Mouse (Mus musculus): ENCODE measurements around the gene Gm10295. TPM values are rescaled to one million over a fixed set of nuclear protein-coding genes. Genes with fewer than 3 reads are reported as not detected.

The Gm10295 gene
- polyA plus RNA-seq, 1 experiment from 2014 or later = not detected

DNA sequence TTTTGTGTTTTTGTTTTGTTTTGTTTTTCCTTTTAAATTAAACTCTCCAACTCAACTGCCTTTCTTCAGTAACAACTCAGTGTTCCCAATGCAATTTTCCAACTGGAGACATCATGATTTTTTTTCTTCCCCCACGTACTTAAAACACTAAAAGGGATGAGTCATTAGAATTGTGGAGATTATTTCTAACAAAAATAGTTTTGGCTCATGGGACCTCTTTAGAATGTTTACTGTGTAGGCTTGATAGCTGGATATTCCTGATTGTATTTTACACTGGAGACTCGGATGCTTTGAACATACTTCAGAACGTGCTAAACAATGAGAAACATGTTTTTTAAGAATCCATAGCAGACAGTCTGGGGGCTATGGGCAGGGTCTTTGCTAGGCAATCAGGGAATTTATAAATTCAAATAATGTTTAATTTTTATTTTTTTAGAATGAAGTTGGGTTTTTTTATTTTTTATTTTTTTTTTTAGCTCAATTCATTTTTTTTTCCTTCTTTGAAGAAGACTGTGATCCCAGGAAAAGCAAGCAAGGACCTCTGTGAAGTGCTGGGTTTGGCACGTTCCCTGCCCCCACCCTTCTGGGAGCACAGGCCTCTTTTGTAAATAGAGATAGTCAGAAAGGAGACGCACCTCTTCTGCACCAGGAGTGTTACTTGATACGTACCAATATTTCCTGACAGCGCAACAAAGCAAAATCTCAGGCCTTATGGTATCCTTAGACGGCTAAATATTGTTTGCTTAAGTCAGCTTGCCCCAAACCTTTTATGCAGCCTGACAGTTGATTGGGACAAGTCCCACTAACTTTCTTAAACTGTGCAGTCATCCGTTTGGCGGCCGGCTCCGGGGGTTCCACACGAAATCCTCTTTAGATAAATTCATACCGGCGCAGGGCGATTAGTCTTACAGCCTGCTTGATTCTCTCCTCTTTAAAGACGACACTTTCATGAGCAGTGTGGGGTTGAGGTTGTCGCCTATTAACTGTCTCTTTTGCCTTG lies 28.8 kb upstream of the Gm10295 start:
- no peak overlapping the region for H3K4me3 ChIP-seq
- 0 out of 2 replicates have a peak overlapping the region, but pooled peaks have one; percentile 0 for H3K4me2 ChIP-seq (replicated peaks)
- ATAC-seq (ENCODE audit: insufficient number of reproducible peaks, insufficient read depth, low FRiP score, low TSS enrichment) = no peak
- no peaks in the 10 kb centered on the region for H3K36me3 ChIP-seq
- no peak overlapping the region for H3K27ac ChIP-seq
- no peaks in the 10 kb centered on the region for H3K9me3 ChIP-seq
- 13% methylated on average over 18 of the region's 18 CpGs for WGBS
- H3K9ac ChIP-seq = no peak overlapping the region
- peaks cover 14% of the 10 kb centered on the region for H3K4me1 ChIP-seq
- H3K27me3 ChIP-seq = no peaks in the 10 kb centered on the region

DNA sequence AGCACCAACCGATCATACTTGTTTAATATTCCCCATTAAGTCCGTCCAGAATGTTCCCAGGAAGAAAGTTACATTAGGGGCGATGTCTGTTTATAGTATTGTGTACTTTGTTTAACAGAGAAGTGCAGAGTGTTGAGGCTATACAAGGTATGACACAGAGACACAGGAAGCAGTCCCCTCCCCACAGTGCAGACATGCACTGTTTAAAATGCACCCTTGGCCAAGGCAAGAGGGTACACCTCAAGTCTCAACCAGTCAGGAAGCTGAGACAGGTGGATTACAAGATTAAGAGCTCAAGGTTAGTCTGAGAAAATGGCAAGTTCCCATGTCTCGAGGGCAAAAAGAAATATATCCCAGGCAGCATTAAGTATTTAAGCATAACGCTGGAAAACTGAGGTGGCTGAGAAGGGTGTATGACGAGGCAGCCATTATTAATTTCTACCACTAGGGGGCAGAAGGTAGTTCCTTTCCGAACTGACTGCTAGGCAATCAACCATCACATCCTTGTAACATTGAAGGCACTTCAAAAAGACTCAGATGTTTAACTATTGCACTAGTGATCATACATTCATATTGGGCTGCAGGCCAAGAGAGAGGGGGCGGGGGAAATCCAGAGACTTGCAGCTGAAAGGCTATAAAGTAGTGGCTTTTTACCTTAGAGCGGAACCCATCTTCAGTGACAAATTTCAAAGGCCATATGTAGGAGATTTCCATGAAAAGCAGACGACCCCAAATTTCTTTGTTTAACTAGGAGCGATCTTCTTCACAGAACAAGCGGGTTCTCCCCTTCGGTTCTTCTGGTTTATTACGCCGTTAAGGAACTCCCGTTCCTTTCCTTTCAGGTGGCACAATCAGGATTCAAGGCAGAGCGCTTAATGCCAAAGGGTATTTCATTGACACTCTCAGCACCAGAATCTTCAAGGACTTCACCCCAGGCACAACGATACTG lies 27.8 kb upstream of the Gm10295 start:
- H3K4me3 ChIP-seq = no peak overlapping the region
- no peak overlapping the region for H3K4me2 ChIP-seq (replicated peaks)
- no peak overlapping the region for H3K27ac ChIP-seq
- H3K27me3 ChIP-seq = no peaks in the 10 kb centered on the region
- H3K4me1 ChIP-seq = peaks cover 11% of the 10 kb centered on the region
- no peaks in the 10 kb centered on the region for H3K9me3 ChIP-seq
- ATAC-seq (ENCODE audit: insufficient number of reproducible peaks, insufficient read depth, low FRiP score, low TSS enrichment) = no peak
- H3K36me3 ChIP-seq = no peaks in the 10 kb centered on the region
- no peak overlapping the region for H3K9ac ChIP-seq
- 66% methylated on average over 18 of the region's 18 CpGs for WGBS

DNA sequence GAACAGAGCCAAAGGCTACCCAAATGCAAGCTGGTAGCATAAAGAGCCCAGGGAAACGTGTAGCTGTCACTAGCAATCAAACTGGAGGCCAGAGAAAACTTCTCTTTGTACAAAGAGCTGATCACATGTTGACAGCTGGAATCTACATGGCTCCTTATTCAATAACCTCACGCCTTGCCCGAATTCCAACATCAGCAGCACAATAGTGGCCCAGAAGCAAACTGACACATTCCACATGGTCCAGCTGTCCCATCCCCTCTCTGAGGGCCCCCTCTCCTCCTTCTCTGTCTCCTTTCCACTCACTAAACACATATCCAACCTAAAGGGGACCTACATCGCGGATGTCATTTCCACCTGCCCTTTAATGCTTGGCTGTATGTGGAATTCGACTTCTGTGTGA lies 26.7 kb upstream of the Gm10295 start:
- H3K9ac ChIP-seq = no peak overlapping the region
- no peak overlapping the region for H3K4me3 ChIP-seq
- H3K27me3 ChIP-seq = no peaks in the 10 kb centered on the region
- 60% methylated on average over 6 of the region's 6 CpGs for WGBS
- ATAC-seq (ENCODE audit: insufficient number of reproducible peaks, insufficient read depth, low FRiP score, low TSS enrichment) = no peak
- no peak overlapping the region for H3K4me2 ChIP-seq (replicated peaks)
- peaks cover 7% of the 10 kb centered on the region for H3K4me1 ChIP-seq
- H3K9me3 ChIP-seq = no peaks in the 10 kb centered on the region
- H3K27ac ChIP-seq = no peak overlapping the region
- no peaks in the 10 kb centered on the region for H3K36me3 ChIP-seq

DNA sequence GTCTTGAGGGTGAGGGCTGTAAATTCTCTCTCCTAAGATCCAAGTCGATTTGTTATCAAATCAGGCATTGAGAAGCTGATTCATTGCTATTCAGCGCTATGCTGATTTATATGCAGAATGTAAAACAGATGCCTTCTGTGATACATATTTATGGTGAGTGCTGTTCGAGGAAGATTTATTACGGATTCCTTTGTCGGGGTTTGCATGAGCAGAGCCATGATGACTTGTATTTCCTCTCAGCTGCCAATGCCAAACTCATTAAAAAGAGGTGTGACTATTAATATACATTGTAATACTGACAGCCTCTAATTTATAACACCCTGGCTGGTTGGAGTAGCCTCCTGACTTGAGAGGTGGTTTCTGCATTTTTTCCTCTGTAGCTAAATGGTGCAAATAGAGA lies 22.8 kb upstream of the Gm10295 start:
- no peak overlapping the region for H3K4me3 ChIP-seq
- no peaks in the 10 kb centered on the region for H3K36me3 ChIP-seq
- no peak overlapping the region for H3K4me2 ChIP-seq (replicated peaks)
- no peaks in the 10 kb centered on the region for H3K27me3 ChIP-seq
- no peak overlapping the region for H3K27ac ChIP-seq
- no peak overlapping the region for H3K9ac ChIP-seq
- H3K4me1 ChIP-seq = no peaks in the 10 kb centered on the region; the same call in 1 of the 2 replicates
- H3K9me3 ChIP-seq = no peaks in the 10 kb centered on the region
- 67% methylated on average over 5 of the region's 5 CpGs for WGBS
- ATAC-seq (ENCODE audit: insufficient number of reproducible peaks, insufficient read depth, low FRiP score, low TSS enrichment) = no peak

DNA sequence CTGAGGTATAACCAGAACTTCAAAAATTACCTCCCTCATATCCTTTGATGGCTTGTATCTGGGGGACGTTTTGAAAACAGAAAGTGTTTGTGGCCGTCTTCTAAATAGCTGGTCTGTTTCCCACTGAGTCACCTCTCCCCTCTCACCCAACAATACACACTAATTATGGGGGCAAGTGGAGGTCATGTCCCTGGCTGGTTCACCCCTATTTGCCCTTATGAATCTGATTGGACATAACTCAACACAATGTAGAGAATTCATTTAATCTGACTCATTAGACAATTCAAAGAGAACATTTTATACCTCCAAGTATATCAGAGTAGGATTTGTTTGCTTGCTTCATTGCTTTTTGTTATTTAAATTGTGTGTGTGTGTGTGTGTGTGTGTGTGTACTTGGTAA lies 20.6 kb upstream of the Gm10295 start:
- ATAC-seq (ENCODE audit: insufficient number of reproducible peaks, insufficient read depth, low FRiP score, low TSS enrichment) = no peak
- Histone ChIP-seq H3K4me3 (no peak overlapping the region), H3K36me3 (no peaks in the 10 kb centered on the region), H3K9me3 (no peaks in the 10 kb centered on the region), H3K27ac (no peak overlapping the region), H3K27me3 (no peaks in the 10 kb centered on the region), H3K4me1 (no peaks in the 10 kb centered on the region; the same call in 1 of the 2 replicates), H3K9ac (no peak overlapping the region), H3K4me2 (replicated peaks) (no peak overlapping the region)
- WGBS = 13% methylated on average over 2 of the region's 2 CpGs

DNA sequence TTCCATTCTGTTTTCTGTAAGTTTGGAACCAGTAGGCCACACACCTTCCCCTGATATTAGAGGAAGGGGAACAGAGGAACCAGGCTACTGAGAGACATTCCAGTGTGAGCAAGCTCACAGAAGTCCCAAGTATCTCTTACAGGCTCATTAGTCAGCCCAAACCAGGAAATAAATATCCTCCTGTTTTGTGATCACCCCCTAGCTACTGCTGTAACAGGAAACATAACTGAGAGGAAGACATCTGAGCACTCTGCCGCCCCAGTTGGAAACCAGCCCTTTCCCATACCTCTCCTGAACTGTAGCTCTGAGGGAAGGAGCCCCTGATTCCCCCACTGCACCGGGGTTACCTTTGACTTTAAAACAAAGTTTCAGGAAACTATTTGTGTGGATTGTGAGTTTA lies 19.5 kb upstream of the Gm10295 start:
- H3K4me2 ChIP-seq (replicated peaks) = no peak overlapping the region
- H3K4me3 ChIP-seq = no peak overlapping the region
- H3K27me3 ChIP-seq = no peaks in the 10 kb centered on the region
- H3K9ac ChIP-seq = no peak overlapping the region
- no peaks in the 10 kb centered on the region for H3K36me3 ChIP-seq
- H3K27ac ChIP-seq = no peak overlapping the region
- no peak for ATAC-seq (ENCODE audit: insufficient number of reproducible peaks, insufficient read depth, low FRiP score, low TSS enrichment)
- no peaks in the 10 kb centered on the region for H3K9me3 ChIP-seq
- no peaks in the 10 kb centered on the region; the same call in 1 of the 2 replicates for H3K4me1 ChIP-seq
- WGBS = 33% methylated on average over 2 of the region's 2 CpGs

DNA sequence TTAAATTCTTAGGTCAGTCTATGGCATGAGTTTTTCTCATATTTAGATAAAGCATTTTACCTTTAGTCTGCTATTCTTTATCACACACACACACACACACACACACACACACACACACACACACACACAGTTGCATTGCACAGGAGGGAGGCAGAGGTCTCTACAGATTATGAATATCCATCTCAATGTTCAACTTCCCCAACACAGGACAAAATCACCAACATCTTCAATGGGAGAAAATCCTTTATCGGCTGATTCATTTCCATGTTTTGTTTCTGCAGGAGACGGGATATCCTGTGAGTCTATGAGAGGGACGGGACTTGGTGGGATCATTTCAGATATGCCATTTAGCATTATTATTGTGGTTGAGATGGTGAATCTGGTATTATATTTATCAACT lies 18.8 kb upstream of the Gm10295 start:
- H3K36me3 ChIP-seq = no peaks in the 10 kb centered on the region
- H3K4me1 ChIP-seq = no peaks in the 10 kb centered on the region; the same call in 1 of the 2 replicates
- whole genome bisulfite sequencing = 83% methylated on average over 3 of the region's 3 CpGs
- H3K9ac ChIP-seq = no peak overlapping the region
- ATAC-seq (ENCODE audit: insufficient number of reproducible peaks, insufficient read depth, low FRiP score, low TSS enrichment) = no peak
- no peak overlapping the region for H3K27ac ChIP-seq
- no peaks in the 10 kb centered on the region for H3K9me3 ChIP-seq
- H3K4me3 ChIP-seq = no peak overlapping the region
- H3K4me2 ChIP-seq (replicated peaks) = no peak overlapping the region
- no peaks in the 10 kb centered on the region for H3K27me3 ChIP-seq

DNA sequence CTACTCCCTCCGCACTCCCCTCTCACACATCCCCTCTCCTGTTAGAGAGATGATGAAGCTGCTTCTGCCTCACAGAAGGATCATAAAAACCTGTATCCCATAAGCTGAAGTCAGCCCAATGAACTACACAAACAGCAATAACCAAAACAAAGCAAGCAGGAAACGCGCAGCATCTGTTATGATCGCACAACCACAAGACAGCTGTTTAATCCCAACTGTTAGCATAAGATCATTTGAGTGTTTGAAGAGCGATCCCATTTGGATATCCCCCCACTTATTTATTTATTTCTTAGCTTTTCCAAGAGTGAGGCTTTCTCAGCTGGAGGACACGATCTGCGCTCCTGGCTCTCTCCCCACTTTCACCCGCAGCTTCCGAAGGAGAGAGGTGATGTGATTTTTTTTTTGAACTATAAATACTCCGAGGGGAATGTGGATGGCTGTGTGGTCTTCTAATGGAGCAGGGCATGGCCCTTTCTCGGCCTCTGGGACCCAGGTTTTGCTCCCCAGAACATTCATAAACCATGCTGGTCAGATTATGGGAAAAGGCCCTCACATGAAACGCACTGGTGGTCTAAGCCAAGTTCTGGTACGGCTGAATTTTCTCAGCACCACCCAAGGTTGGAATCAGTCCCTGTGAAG lies 17.4 kb upstream of the Gm10295 start:
- no peaks in the 10 kb centered on the region for H3K9me3 ChIP-seq
- H3K4me1 ChIP-seq = no peaks in the 10 kb centered on the region; the same call in 1 of the 2 replicates
- 89% methylated on average over 13 of the region's 13 CpGs for WGBS

DNA sequence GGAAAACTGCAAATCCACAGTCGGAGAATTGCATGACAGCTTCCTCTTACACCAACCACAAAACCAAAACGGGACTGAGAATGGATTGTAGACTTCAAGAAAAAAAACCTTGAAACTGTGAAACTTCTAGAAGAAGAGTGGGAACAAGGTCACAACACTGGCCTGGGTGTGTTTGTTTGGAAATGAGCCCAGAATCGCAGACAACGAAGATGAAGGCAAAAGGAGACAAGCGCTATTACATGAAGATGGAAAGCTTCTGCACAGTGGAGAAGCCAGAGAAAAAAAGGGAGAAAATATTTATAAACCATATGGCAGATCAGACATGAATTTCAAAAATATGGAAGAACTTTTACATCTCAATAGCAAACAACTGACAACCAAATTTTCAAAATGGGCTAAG lies 4.3 kb upstream of the Gm10295 start:
- H3K36me3 ChIP-seq = no peaks in the 10 kb centered on the region
- 82% methylated on average over 5 of the region's 5 CpGs for WGBS
- ATAC-seq (ENCODE audit: insufficient number of reproducible peaks, insufficient read depth, low FRiP score, low TSS enrichment) = no peak

More for the DNA sequence above, 17.4 kb upstream of the Gm10295 start:
- no peak overlapping the region for H3K9ac ChIP-seq
- H3K36me3 ChIP-seq = no peaks in the 10 kb centered on the region
- H3K4me2 ChIP-seq (replicated peaks) = no peak overlapping the region
- H3K27ac ChIP-seq = no peak overlapping the region
- H3K27me3 ChIP-seq = no peaks in the 10 kb centered on the region
- H3K4me3 ChIP-seq = no peak overlapping the region
- no peak for ATAC-seq (ENCODE audit: insufficient number of reproducible peaks, insufficient read depth, low FRiP score, low TSS enrichment)

DNA sequence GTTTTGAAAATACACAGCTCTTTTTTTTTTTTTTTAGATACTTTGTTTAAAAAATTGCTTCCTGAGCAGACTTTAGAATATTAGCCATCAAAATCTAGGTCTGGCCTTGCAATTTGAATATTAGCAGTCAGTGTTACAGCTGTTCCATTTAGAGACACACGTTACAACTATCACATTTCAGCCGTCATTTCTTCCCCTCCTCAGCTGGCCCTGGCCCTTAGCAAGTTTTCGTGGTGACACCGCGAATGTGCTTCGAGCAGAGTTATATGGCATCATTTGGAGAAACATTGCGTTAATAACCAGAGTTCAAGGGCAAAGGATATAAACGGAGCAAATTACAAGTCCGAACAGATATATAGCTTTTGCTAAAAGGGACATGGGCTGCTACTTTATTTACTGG lies 2.4 kb downstream of the Gm10295 start:
- Histone ChIP-seq H3K9ac (no peak overlapping the region), H3K36me3 (no peaks in the 10 kb centered on the region), H3K4me3 (no peak overlapping the region), H3K9me3 (no peaks in the 10 kb centered on the region), H3K4me1 (no peaks in the 10 kb centered on the region), H3K27me3 (no peaks in the 10 kb centered on the region), H3K27ac (no peak overlapping the region), H3K4me2 (replicated peaks) (no peak overlapping the region)
- 76% methylated on average over 9 of the region's 9 CpGs for WGBS
- ATAC-seq (ENCODE audit: insufficient number of reproducible peaks, insufficient read depth, low FRiP score, low TSS enrichment) = no peak

More for the DNA sequence above, 4.3 kb upstream of the Gm10295 start:
- H3K4me2 ChIP-seq (replicated peaks) = no peak overlapping the region
- no peak overlapping the region for H3K9ac ChIP-seq
- H3K4me3 ChIP-seq = no peak overlapping the region
- no peaks in the 10 kb centered on the region for H3K27me3 ChIP-seq
- no peaks in the 10 kb centered on the region for H3K4me1 ChIP-seq
- H3K9me3 ChIP-seq = no peaks in the 10 kb centered on the region
- no peak overlapping the region for H3K27ac ChIP-seq

DNA sequence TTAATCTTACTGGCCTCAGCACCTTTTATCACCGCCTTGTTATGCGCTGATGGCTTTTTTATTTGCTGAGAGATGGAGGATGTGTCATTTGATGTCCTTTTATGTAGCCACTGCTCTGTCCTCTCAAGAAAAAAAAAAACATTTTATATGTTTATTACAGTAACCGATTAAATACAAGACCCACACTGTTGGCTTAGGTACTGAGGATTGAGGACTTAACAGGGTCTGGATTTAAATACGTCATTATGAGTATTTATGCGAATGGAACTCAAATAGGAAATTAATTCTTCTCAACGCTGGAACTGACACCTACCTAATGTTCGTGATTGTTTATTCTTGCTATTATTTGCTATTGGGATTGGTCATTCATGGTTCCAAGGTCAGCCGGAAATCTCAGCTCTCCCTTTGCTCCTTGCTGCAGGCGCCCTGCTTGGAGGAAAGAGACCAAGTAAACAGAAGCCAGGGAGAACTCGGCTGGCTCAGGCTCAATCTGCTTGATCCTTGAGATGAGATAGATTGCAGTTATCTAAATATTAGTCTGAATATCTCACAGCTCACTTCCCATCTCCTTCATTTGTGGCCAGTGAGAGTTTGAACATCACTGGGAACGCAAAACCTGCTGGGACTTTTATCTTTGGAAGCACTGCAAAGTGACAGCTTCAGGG lies 26.2 kb downstream of the Gm10295 start:
- no peaks in the 10 kb centered on the region for H3K36me3 ChIP-seq
- 83% methylated on average over 11 of the region's 11 CpGs for WGBS
- H3K4me1 ChIP-seq = no peaks in the 10 kb centered on the region
- H3K9ac ChIP-seq = no peak overlapping the region
- no peaks in the 10 kb centered on the region for H3K9me3 ChIP-seq
- H3K27ac ChIP-seq = no peak overlapping the region
- no peak overlapping the region for H3K4me3 ChIP-seq
- H3K4me2 ChIP-seq (replicated peaks) = no peak overlapping the region
- no peaks in the 10 kb centered on the region for H3K27me3 ChIP-seq
- ATAC-seq (ENCODE audit: insufficient number of reproducible peaks, insufficient read depth, low FRiP score, low TSS enrichment) = no peak
